Mouse (Mus musculus): ENCODE measurements around the gene 1700092M07Rik.

The 1700092M07Rik gene

GRCm38 (mm10) chr19:8740603-8741002 lies at the start of gene 1700092M07Rik:
TSS of gene 1700092M07Rik (plus strand) at chr19:8740718.
- DNase-seq (ENCODE audit: low spot score in 2 of 2), result no peak

GRCm38 (mm10) chr19:8691871-8692539 lies 48.5 kb upstream of the 1700092M07Rik start:
- no peak for DNase-seq (ENCODE audit: low spot score in 2 of 2)

DNA sequence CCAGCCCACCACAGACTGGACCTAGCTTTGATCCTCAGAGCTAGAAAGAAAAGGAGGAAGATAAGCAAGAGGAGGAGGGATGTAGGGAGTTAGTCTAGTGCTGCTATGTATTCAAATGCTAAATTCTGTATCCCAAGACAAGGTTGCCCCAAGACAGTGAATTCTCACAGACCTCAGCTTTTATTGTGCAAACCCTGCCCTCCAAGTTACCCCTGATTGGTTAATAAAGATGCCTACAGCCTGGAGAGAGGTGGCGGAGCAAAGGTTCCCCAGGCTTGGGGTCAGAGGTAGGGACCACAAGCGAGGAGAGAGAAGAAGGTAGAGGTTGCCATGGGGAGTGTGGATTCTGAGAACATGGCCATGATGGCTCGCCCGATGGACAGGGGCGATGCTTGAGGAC lies 47.8 kb upstream of the 1700092M07Rik start:
- DNase-seq (ENCODE audit: low spot score in 2 of 2), result no peak

DNA sequence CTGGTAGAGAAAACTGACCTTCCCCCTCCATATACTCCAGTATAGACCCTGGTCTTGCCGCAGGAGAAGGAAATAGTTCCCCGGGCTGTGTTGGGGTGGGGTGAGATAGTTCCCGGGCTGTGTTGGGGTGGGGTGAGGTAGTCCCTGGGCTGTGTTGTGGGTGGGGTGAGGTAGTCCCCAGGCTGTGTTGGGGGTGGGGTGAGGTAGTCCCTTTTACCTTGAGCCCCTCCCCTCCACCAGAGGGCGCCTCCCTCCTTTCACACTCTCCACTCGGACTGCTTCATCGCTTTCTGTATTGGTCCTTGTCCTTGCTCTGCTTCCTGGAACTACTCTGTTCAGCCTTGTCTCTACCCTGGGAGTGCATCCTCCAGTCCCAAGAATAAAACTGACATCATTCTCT lies 45.2 kb upstream of the 1700092M07Rik start:
- DNase-seq (ENCODE audit: low spot score in 2 of 2), result no peak

- no peak for DNase-seq (ENCODE audit: low spot score in 2 of 2)
Observed at GRCm38 (mm10) chr19:8699652-8700051, 40.9 kb upstream of the 1700092M07Rik start.

DNA sequence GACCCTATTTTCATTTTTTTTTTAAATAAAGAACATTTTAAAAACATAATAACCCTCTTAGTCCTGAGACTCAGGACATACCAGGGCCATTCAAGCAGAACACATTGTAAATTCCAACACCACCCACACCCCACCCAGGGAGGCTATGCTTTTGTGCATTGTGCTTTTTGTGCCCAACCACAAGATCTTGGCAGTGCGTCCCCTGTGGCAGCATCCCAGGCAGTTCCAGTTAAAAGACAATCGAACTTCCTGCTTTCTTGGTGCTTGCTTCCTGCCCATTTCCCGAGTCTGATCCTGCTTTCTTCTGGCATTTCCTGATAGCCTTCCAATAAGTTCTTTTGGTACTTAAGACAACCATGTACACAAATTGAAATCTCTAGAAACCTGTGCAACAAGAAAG lies 38.1 kb upstream of the 1700092M07Rik start:
- no peak for DNase-seq (ENCODE audit: low spot score in 2 of 2)

DNA sequence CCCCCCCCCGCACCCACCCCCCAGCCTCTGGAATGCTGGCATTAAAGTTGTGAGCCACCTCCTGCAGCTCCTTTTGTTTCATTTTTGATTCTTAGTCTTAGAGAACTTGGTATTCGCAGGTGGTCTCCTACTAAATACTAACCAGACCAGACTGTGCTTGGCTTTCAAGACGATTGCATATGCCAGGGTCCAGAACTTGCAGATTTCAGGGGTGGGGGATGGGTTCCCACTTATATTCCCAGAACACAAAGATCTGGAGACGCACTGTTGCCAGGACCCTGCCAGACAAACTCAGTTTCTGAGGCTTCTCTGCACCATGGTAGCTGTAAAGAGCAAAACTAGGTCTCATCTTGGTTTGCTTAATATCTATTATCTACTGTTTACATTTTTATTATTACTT lies 36.9 kb upstream of the 1700092M07Rik start:
- no peak for DNase-seq (ENCODE audit: low spot score in 2 of 2)

- no peak for DNase-seq (ENCODE audit: low spot score in 2 of 2)
Observed at GRCm38 (mm10) chr19:8705026-8705708, 35.4 kb upstream of the 1700092M07Rik start.

- DNase-seq (ENCODE audit: low spot score in 2 of 2), result no peak
Observed at GRCm38 (mm10) chr19:8706132-8706667, 34.3 kb upstream of the 1700092M07Rik start.

- no peak for DNase-seq (ENCODE audit: low spot score in 2 of 2)
Observed at GRCm38 (mm10) chr19:8706930-8707329, 33.6 kb upstream of the 1700092M07Rik start.

- DNase-seq (ENCODE audit: low spot score in 2 of 2), result no peak
Observed at GRCm38 (mm10) chr19:8708954-8709353, 31.6 kb upstream of the 1700092M07Rik start.

DNA sequence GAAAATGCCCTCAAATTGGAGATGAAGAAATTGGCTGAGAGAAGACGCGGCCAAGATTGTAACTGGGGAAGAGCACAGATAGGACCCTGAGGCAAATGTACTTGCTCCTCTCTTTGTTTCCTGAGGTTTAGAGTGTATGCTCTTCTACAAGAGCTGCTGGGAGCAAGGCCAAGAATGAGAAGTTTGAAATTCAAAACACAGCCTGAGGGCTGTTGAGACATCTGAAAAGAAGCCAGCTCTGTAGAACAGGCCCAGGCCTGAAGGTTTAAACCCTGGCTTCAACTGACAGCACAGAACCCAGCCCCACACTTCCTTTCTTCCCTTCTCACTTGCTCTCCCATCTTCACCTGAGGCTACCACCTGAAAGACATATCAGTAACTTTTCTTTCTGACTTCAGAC lies 30.5 kb upstream of the 1700092M07Rik start:
- DNase-seq (ENCODE audit: low spot score in 2 of 2), result no peak

DNA sequence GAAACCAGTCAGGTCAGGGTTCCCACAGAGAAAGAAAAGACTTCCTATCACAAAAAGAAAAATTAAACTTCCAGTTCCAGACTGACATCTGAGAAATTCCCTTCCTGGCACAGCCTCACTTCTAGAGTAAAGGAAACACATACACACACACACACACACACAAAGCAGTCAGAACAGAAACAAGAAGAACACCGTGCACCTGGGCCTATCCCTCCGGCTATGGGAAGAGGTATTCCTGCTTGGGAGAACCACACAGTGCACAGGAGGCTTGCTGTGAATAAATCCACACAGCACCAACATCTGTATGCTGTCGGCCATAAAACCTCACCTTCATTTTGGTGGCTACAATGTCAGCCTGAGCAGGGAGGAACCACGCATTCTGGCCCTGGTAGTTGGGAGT lies 29.0 kb upstream of the 1700092M07Rik start:
- no peak for DNase-seq (ENCODE audit: low spot score in 2 of 2)

GRCm38 (mm10) chr19:8711949-8712869 lies 28.3 kb upstream of the 1700092M07Rik start:
- DNase-seq (ENCODE audit: low spot score in 2 of 2), result no peak

DNA sequence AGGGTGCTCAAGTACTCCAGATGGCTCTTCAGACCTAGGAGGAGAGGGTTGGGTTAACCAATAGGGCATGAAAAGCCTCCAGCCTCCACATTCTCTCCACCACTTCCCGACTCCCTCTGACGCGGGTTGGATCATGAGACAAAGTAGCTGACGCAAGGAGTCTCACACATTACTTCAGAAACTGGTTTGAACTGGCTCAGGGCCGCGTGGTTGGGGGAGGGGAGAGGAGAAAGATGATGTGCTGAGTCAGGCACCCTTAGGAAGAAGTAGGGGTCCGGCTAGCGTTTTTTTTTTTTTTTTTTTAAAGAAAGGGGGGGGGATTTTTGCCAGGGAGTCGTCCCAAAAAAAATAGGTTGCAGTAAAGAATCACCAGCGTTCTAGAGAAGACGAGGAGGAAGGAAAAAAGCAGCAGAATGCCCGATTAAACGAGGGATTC lies 27.6 kb upstream of the 1700092M07Rik start:
- DNase-seq (ENCODE audit: low spot score in 2 of 2), result peak; percentile 23 to 49

- DNase-seq (ENCODE audit: low spot score in 2 of 2), result peak; percentile 89 to 94
Observed at GRCm38 (mm10) chr19:8713306-8713996, 27.1 kb upstream of the 1700092M07Rik start.

- DNase-seq (ENCODE audit: low spot score in 2 of 2), result no peak
Observed at GRCm38 (mm10) chr19:8713997-8714652, 26.4 kb upstream of the 1700092M07Rik start.

DNA sequence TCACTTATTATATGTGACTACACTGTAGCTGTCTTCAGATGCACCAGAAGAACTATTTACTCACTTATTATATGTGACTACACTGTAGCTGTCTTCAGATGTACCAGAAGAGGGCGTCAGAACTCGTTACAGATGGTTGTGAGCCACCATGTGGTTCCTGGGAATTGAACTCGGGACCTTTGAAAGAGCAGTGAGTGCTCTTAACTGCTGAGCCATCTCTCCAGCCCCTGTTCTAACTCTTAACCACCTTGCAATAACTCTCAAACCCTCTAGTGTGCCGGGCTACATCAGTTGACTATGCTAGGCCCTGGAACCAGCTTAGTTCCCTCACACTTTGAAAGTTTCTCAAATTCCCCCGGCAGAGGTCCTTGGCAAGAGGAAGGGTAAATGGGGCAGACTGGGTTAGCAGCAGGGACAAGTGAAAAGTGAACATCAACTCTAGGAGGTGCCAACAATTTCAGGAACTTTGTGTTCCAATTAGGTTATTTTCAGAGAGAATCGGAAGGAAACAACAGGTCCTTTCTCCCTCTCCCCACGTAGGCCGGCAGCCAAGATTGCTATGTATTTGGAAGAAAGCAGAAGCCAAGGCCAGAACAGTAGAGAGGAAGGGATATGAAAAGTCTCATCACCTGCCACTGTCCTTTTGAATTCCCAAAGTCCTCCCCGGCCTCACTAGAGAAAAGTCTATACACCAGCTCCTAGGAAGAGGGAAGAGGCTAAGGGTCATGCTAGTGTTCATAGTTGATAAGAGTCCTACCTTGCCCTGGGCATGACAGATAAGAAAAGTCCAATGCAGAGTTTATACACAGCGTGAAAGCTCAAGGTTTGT lies 25.7 kb upstream of the 1700092M07Rik start:
- no peak for DNase-seq (ENCODE audit: low spot score in 2 of 2)

- DNase-seq (ENCODE audit: low spot score in 2 of 2), result no peak
Observed at GRCm38 (mm10) chr19:8715868-8716766, 24.4 kb upstream of the 1700092M07Rik start.
